Mouse (Mus musculus) stomach, postnatal 0 days (tissue): ENCODE data around the gene Bud13. TPM values are rescaled to one million over a fixed set of nuclear protein-coding genes. Genes with fewer than 3 reads are reported as not detected.

Experiments
- ATAC-seq: fragments of 200-750 bp; cut with Nextera tagmentation; 2 replicates; pipeline ENCODE4 v1.8.0; 2017; ENCODE audit not compliant: low FRiP score, low TSS enrichment
- DNase-seq: peaks from one replicate; pipeline ENCODE4 v3.0.0-alpha.2; 2016; ENCODE audit warnings: low spot score
- H3K27ac ChIP-seq: fragments of 300-500 bp; sonication (generic); replicated peaks from 2 replicates; pipeline ENCODE4 v1.5.1; 2014; ENCODE audit warnings: mild to moderate bottlenecking, control low read depth
- H3K27me3 ChIP-seq: fragments of 300-500 bp; sonication (generic); 2 replicates; pipeline ENCODE4 v1.6.1; 2014; ENCODE audit warnings: low read length; ENCODE audit not compliant: control insufficient read depth, insufficient read depth
- H3K36me3 ChIP-seq: fragments of 300-500 bp; sonication (generic); 2 replicates; pipeline ENCODE4 v1.6.1; 2014; ENCODE audit warnings: low read length, mixed read lengths; ENCODE audit not compliant: control insufficient read depth, insufficient read depth
- H3K4me1 ChIP-seq: fragments of 300-500 bp; sonication (generic); replicated peaks from 2 replicates; pipeline ENCODE4 v1.6.1; 2014; ENCODE audit warnings: antibody characterized with exemption; ENCODE audit not compliant: control insufficient read depth, insufficient read depth
- H3K4me2 ChIP-seq: fragments of 300-500 bp; sonication (generic); replicated peaks from 2 replicates; pipeline ENCODE4 v1.6.1; 2014; ENCODE audit warnings: low read depth, mild to moderate bottlenecking, control low read depth, moderate library complexity
- H3K4me3 ChIP-seq: fragments of 300-500 bp; sonication (generic); 2 replicates; pipeline ENCODE4 v1.5.1; 2014; ENCODE audit warnings: low read depth, low read length, control low read depth
- H3K9ac ChIP-seq: fragments of 300-500 bp; sonication (generic); 2 replicates; pipeline ENCODE4 v1.6.1; 2014; ENCODE audit warnings: mild to moderate bottlenecking, low read length, control low read depth, mixed read lengths
- H3K9me3 ChIP-seq: fragments of 300-500 bp; sonication (generic); 2 replicates; pipeline ENCODE4 v1.6.1; 2016; ENCODE audit warnings: low read length; ENCODE audit not compliant: control insufficient read depth
- CTCF ChIP-seq: IDR thresholded peaks from 2 replicates; pipeline ENCODE4 v1.5.1; 2016; ENCODE audit warnings: antibody characterized with exemption, low read depth, mild to moderate bottlenecking, moderate library complexity
- EP300 ChIP-seq: optimal IDR thresholded peaks from 2 replicates; pipeline ENCODE3; 2016; ENCODE audit warnings: antibody characterized with exemption
- WGBS: fragments of 180-500 bp; shearing (Covaris S2); extraction: QIAGEN DNeasy Blood & Tissue Kit; methylation state at CpG from one replicate; pipeline ENCODE4 v1.1.7; 2014; 5-methylcytosine and 5-hydroxymethylcytosine counted together
- polyA plus RNA-seq: library from polyadenylated mRNA; unstranded; fragments of >200 nt; fragmentation: Nextera tagmentation; extraction: Ambion mirVana; gene quantifications from 2 replicates; pipeline ENCODE4 v1.2.1, GENCODE M21; 2015

Gene Bud13
- polyA plus RNA-seq, 1 experiment from 2014 or later: 7.6 TPM

- Histone ChIP-seq H3K36me3 (no peaks in the 10 kb centered on the region), H3K9ac (no peak overlapping the region), H3K4me2 (no peak overlapping the region), H3K27ac (no peak overlapping the region), H3K27me3 (no peaks in the 10 kb centered on the region), H3K4me1 (no peaks in the 10 kb centered on the region), H3K9me3 (no peaks in the 10 kb centered on the region), H3K4me3 (no peak overlapping the region)
- no peak for ATAC-seq
- 83% methylated on average over 2 of the region's 2 CpGs for WGBS
- DNase-seq: no peak
- TF ChIP-seq CTCF (no peak), EP300 (no peak)
These were observed 37.7 kb downstream of the Bud13 start for GRCm38 (mm10) chr9:46320461-46320860.

- ATAC-seq (no peak), DNase-seq (no peak)
- Histone ChIP-seq H3K27ac (no peak overlapping the region), H3K27me3 (no peaks in the 10 kb centered on the region), H3K4me2 (no peak overlapping the region), H3K9ac (no peak overlapping the region), H3K4me3 (no peak overlapping the region), H3K9me3 (no peaks in the 10 kb centered on the region), H3K36me3 (no peaks in the 10 kb centered on the region), H3K4me1 (no peaks in the 10 kb centered on the region)
- WGBS: 89% methylated on average over 11 of the region's 11 CpGs
- 0 out of 2 replicates have a peak, but pooled peaks have one; percentile 4 for TF ChIP-seq CTCF
- no peak for TF ChIP-seq EP300
These were observed 44.0 kb downstream of the Bud13 start for GRCm38 (mm10) chr9:46326694-46327405.

GRCm38 (mm10) chr9:46327706-46328571, 45.1 kb downstream of the Bud13 start:
- TF ChIP-seq CTCF: peak; percentile 48
- TF ChIP-seq EP300: no peak
- Histone ChIP-seq H3K9me3 (no peaks in the 10 kb centered on the region), H3K27me3 (no peaks in the 10 kb centered on the region), H3K27ac (no peak overlapping the region), H3K9ac (no peak overlapping the region), H3K4me1 (no peaks in the 10 kb centered on the region), H3K4me3 (no peak overlapping the region), H3K4me2 (no peak overlapping the region; the same call in 1 of the 2 replicates), H3K36me3 (no peaks in the 10 kb centered on the region)
- 74% methylated on average over 25 of the region's 25 CpGs for WGBS
- ATAC-seq: no peak
- peak; percentile 30 for DNase-seq

- Histone ChIP-seq H3K36me3 (no peaks in the 10 kb centered on the region), H3K4me1 (no peaks in the 10 kb centered on the region), H3K4me3 (peak overlapping the region; percentile 30), H3K9ac (peak overlapping the region; percentile 50), H3K9me3 (no peaks in the 10 kb centered on the region), H3K27me3 (no peaks in the 10 kb centered on the region), H3K4me2 (peak overlapping the region; percentile 58), H3K27ac (0 out of 2 replicates have a peak overlapping the region, but pooled peaks have one; percentile 24)
- ATAC-seq (peak; percentile 51), DNase-seq (peak; percentile 47)
- TF ChIP-seq CTCF (no peak), EP300 (no peak)
- 8% methylated on average over 30 of the region's 30 CpGs for WGBS
These were observed 45.9 kb downstream of the Bud13 start for GRCm38 (mm10) chr9:46328572-46329249.

GRCm38 (mm10) chr9:46329250-46329648, 46.4 kb downstream of the Bud13 start:
- DNase-seq: peak; percentile 46
- Histone ChIP-seq H3K27me3 (no peaks in the 10 kb centered on the region), H3K9me3 (no peaks in the 10 kb centered on the region), H3K4me1 (no peaks in the 10 kb centered on the region), H3K4me2 (peak overlapping the region; percentile 58), H3K36me3 (no peaks in the 10 kb centered on the region), H3K27ac (0 out of 2 replicates have a peak overlapping the region, but pooled peaks have one; percentile 24), H3K4me3 (peak overlapping the region; percentile 30), H3K9ac (peak overlapping the region; percentile 50)
- peak; percentile 73 for ATAC-seq
- TF ChIP-seq CTCF (no peak), EP300 (no peak)
- 7% methylated on average over 19 of the region's 19 CpGs for WGBS
